Mouse (Mus musculus) hematopoietic stem cell, adult 5-6 weeks (primary cell): ENCODE results near the gene Lhfpl5. TPM values are rescaled to one million over a fixed set of nuclear protein-coding genes. Genes with fewer than 3 reads are reported as not detected.

Experiments
- ATAC-seq, 2 experiments: fragments of 125-278 bp in 1 of 2; replicated peaks in 1 of 2; 2 replicates each; pipeline ENCODE4 v1.8.0; 2016 to 2017; ENCODE audit warnings: inconsistent platforms in 2 of 2, mild to moderate bottlenecking in 2 of 2, moderate number of reproducible peaks in 2 of 2, low read depth in 1 of 2, moderate TSS enrichment in 1 of 2; ENCODE audit not compliant: low FRiP score in 2 of 2, poor library complexity in 2 of 2, severe bottlenecking in 2 of 2, insufficient read depth in 1 of 2, low TSS enrichment in 1 of 2
- total RNA-seq: library from RNA; stranded (forward); fragments of 172-1452, 232-1000 nt; gene quantifications from 2 replicates; pipeline ENCODE4 v1.2.3, GENCODE M21; 2017

The Lhfpl5 gene
- total RNA-seq, 1 experiment from 2014 or later = not detected

- ATAC-seq = no peak
Observed at GRCm38 (mm10) chr17:28561613-28562012, 13.8 kb upstream of the Lhfpl5 start.

DNA sequence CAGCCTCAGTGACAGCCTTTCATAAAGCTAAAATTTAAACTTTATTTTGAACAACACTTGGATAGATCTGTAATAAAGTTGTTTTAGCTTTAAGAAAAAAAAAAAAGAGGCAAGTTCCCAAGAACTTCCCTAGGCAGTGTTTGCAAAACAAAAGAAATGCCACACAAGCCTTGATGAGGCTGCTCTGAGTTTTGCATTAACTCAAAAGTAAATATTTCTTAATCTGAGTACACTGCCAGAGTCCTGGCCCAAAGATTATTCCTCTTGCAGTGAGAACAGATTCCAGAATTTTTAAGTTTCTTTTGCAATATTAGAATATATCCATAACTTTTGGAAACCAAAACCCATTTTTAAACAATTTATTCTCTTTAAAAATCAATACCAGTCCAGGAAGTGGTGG is 10.3 kb upstream of the Lhfpl5 start:
- no peak for ATAC-seq

DNA sequence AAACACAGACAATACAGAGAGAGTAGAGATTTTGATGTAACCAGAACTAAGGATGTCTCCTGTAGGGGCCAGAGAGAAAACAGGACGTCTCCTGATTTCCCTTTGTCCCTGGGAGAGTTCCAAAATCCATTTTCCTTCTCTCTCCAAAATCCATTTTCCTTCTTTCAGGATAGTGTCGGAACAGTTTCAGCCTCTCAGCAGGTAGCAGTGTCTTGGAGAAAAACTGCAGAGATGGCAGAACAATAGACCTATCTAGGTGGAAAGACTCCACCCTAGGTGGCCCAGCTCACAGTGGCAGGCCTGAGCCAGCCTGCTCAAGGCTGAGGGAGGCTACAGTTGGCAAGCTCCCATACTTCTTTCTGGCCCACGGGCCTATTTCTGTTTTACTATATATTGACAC is 7.9 kb upstream of the Lhfpl5 start:
- ATAC-seq = no peak

GRCm38 (mm10) chr17:28571868-28572267 is 3.6 kb upstream of the Lhfpl5 start:
- no peak for ATAC-seq

- no peak for ATAC-seq
Observed at GRCm38 (mm10) chr17:28572521-28572920, 2.9 kb upstream of the Lhfpl5 start.

- no peak for ATAC-seq
Observed at GRCm38 (mm10) chr17:28572941-28573340, 2.5 kb upstream of the Lhfpl5 start.

- ATAC-seq = peak; percentile 53 to 65
Observed at GRCm38 (mm10) chr17:28580396-28580795, 5.0 kb downstream of the Lhfpl5 start.

GRCm38 (mm10) chr17:28581056-28581455 is 5.6 kb downstream of the Lhfpl5 start:
- no peak for ATAC-seq

- no peak for ATAC-seq
Observed at GRCm38 (mm10) chr17:28586509-28586908, 11.1 kb downstream of the Lhfpl5 start.

- no peak for ATAC-seq
Observed at GRCm38 (mm10) chr17:28588591-28588990, 13.2 kb downstream of the Lhfpl5 start.

DNA sequence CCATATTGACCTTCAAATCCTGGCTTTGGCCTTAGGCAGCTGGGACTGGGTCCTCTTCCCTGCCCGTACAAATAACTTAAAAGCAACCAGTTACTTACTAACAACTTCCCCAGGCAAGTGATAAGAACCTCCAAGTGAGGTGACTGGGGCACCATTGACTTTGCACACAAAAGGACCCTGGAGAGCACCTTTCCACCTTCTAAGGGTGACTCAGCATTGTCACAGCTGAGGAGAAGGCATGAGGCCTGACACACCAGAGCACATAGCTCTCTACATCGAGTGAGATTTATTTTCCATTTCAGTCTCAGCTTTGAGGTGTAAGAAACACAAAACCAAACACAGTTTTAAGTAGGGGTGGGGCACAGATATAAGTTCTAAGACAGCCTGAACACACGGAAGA is 15.2 kb downstream of the Lhfpl5 start:
- no peak for ATAC-seq

DNA sequence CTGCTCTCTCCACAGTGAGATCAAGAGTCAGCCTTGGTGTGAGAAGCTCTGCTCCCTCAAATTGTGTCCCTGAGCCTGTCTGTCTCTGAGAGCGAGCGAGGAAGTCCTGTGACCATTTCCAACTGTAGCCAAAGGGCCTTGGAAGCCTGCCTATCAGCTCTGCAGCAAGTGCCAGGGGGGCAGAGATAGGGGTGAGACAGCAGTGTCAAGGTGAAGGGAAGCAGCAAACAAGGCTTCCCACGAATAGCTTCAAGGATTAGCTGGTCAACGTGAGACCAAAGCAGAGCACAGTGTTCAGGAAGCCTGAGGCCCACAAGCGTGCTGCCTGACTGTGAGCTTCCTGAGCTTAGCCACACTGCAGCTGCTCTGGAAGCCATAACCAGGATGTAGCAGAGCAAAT is 16.0 kb downstream of the Lhfpl5 start:
- ATAC-seq = no peak

DNA sequence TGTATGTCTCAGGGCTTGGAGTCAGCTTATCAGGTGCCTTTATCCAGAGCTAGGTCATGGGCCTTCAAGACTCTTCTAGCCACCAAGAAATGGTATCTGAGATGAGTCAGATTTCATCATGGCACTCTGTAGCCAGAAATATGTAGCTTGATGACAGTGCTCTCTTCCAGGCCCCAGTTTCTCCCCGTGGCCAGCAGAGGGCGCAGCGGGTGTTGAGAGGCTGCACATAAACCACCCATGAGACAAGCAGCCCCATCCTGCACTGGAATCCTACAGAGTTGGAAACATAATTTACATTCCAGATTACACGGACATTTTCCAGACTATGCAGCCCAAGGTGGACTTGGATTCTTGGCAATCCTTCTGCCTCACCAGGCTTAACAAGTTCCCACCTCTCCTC is 17.6 kb downstream of the Lhfpl5 start:
- peak; percentile 75 for ATAC-seq

GRCm38 (mm10) chr17:28593965-28594364 is 18.5 kb downstream of the Lhfpl5 start:
- ATAC-seq = no peak

- no peak for ATAC-seq
Observed at GRCm38 (mm10) chr17:28600780-28601179, 25.3 kb downstream of the Lhfpl5 start.

DNA sequence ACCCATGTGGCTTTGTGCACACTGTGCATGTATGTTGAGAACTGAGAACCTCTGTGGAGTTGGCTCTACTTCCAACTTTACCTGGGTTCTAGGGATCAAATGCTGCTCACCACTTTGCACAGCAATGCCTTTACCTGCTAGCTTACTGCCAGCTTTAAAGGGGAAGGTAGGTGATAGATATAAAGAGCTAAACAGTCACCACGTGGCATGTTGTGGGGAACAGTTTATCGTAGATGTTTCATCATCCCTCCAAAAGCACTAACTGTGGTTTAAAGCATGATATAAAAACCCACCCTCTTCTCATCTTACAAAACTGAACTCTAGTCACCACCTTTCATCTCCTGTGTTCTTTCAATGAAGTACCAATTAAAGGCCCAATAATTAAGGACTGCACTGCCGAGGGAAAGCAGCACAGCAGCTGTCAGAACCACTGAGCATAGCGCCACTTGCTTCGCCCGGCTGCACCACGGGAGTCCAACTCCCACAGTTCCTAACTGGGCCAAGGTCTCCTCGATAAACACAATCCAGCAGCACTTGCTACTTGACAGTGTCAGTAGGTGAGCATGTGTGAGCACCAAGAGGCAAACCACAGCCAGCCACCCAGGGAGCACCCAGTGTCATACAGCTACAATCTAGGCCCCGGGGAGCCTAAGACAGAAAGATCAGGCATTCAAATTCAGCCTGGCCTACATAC is 26.3 kb downstream of the Lhfpl5 start:
- no peak for ATAC-seq

GRCm38 (mm10) chr17:28609543-28609942 is 34.1 kb downstream of the Lhfpl5 start:
- ATAC-seq = no peak

- no peak for ATAC-seq
Observed at GRCm38 (mm10) chr17:28612603-28613002, 37.2 kb downstream of the Lhfpl5 start.

DNA sequence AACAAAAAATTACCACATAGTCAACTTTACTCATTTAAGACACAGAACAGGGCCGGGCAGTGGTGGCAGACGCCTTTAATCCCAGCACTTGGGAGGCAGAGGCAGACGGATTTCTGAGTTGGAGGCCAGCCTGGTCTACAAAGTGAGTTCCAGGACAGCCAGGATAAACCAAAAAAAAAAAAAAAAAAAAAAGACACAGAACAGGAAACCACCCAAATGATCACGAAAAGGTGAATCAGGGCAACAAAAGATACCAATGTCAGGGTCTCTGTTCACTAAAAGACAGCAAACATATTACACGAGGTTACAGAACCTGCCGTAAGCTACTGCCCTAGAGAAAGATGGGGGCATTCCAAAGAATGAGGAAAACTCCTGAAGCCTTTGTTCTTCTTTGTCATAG is 37.7 kb downstream of the Lhfpl5 start:
- no peak for ATAC-seq
